Mouse (Mus musculus): ENCODE data around the gene Mlec.

Mlec gene

GRCm38 (mm10) chr5:115158040-115158983 lies at the start of gene Mlec:
Mlec (minus strand) TSS chr5:115158179.
- DNase-seq (ENCODE audit: low read depth, low spot score): peak; percentile 98

- no peak for DNase-seq (ENCODE audit: low read depth, low spot score)
These were observed 49.3 kb upstream of the Mlec start for GRCm38 (mm10) chr5:115207244-115207643.

- DNase-seq (ENCODE audit: low read depth, low spot score): peak; percentile 70
These were observed 46.8 kb upstream of the Mlec start for GRCm38 (mm10) chr5:115204562-115205311.

- peak; percentile 45 for DNase-seq (ENCODE audit: low read depth, low spot score)
These were observed 46.0 kb upstream of the Mlec start for GRCm38 (mm10) chr5:115203735-115204561.

- no peak for DNase-seq (ENCODE audit: low read depth, low spot score)
These were observed 36.7 kb upstream of the Mlec start for GRCm38 (mm10) chr5:115194626-115195221.

GRCm38 (mm10) chr5:115193669-115194625 lies 36.0 kb upstream of the Mlec start, which contains the start of gene Cabp1:
Cabp1 (minus strand) TSS chr5:115194381.
- no peak for DNase-seq (ENCODE audit: low read depth, low spot score)

- DNase-seq (ENCODE audit: low read depth, low spot score): peak; percentile 27
These were observed 35.2 kb upstream of the Mlec start for GRCm38 (mm10) chr5:115193226-115193625.

GRCm38 (mm10) chr5:115192828-115193195 lies 34.8 kb upstream of the Mlec start:
- DNase-seq (ENCODE audit: low read depth, low spot score): no peak

GRCm38 (mm10) chr5:115191880-115192827 lies 34.2 kb upstream of the Mlec start:
- DNase-seq (ENCODE audit: low read depth, low spot score): no peak

GRCm38 (mm10) chr5:115190081-115190480 lies 32.1 kb upstream of the Mlec start:
- no peak for DNase-seq (ENCODE audit: low read depth, low spot score)

- DNase-seq (ENCODE audit: low read depth, low spot score): no peak
These were observed 30.8 kb upstream of the Mlec start for GRCm38 (mm10) chr5:115188824-115189223.

GRCm38 (mm10) chr5:115187188-115188131 lies 29.5 kb upstream of the Mlec start:
- peak; percentile 90 for DNase-seq (ENCODE audit: low read depth, low spot score)

GRCm38 (mm10) chr5:115186371-115187073 lies 28.5 kb upstream of the Mlec start:
- no peak for DNase-seq (ENCODE audit: low read depth, low spot score)

- peak; percentile 40 for DNase-seq (ENCODE audit: low read depth, low spot score)
These were observed 26.7 kb upstream of the Mlec start for GRCm38 (mm10) chr5:115184726-115185125.

- no peak for DNase-seq (ENCODE audit: low read depth, low spot score)
These were observed 25.5 kb upstream of the Mlec start for GRCm38 (mm10) chr5:115183482-115183881.

GRCm38 (mm10) chr5:115182925-115183324 lies 24.9 kb upstream of the Mlec start:
- no peak for DNase-seq (ENCODE audit: low read depth, low spot score)

Data from skeletal muscle tissue, adult 2 months (tissue).